Comparison of ENCODE assay signal across 20 mouse cellular contexts in the genomic region with DNA sequence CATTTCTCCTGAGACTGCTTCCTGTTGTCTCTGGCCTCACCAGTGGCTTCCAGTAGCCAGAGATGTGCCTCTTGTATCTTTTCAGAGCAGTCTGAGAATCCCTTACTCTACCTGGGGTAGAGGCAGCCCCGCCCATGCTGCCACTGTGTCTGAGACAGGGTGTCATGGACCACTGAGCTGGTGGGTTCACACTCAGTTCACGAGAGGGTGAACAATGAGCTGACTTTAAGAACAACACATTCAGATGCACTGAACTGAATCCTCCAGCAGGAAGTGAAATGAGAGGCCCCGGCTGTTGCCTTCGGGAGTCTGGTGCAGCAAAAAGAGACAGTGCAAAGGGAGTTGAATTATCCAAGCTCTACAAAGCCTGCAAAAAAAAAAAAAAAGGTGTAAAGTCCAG.
DNase-seq lines count a peak whose midpoint lies in the region; ATAC-seq and TF ChIP-seq lines count a peak whose summit lies in the region.
"Had no signal": no experiment of that assay in that cellular context is flagged by ENCODE, and none has a peak within 500 bp of the region (broad histone marks: within the 10 kb centered on the region; RNA-seq: fewer than 3 reads in every experiment).

No protein-coding gene starts in this region.

- H3K4me2 ChIP-seq in midbrain, postnatal 0 days (ENCODE audit: low read depth, low read length, poor library complexity, severe bottlenecking): no peak overlapping the region
- no peak overlapping the region for H3K4me2 ChIP-seq in kidney, embryonic 15.5 days
- H3K4me2 ChIP-seq: forebrain, embryonic 15.5 days; heart, embryonic 15.5 days; liver, embryonic 11.5 days had no signal

- WGBS in midbrain, embryonic 10.5 days: 32% methylated on average over 4 of the region's 4 CpGs
- 27% methylated on average over 4 of the region's 4 CpGs for WGBS in midbrain, postnatal 0 days
- WGBS in embryonic facial prominence, embryonic 10.5 days: 26% methylated on average over 4 of the region's 4 CpGs
- 12% methylated on average over 4 of the region's 4 CpGs for WGBS in kidney, embryonic 15.5 days

- H3K4me3 ChIP-seq in midbrain, embryonic 10.5 days: no peak overlapping the region
- H3K4me3 ChIP-seq in midbrain, postnatal 0 days (ENCODE audit: low read depth, low read length): no peak overlapping the region
- H3K4me3 ChIP-seq in embryonic facial prominence, embryonic 10.5 days: no peak overlapping the region
- H3K4me3 ChIP-seq in kidney, embryonic 15.5 days (replicated peaks): no peak overlapping the region
- H3K4me3 ChIP-seq: erythroblast, embryonic 14.5 days; forebrain, embryonic 15.5 days; heart, embryonic 15.5 days; megakaryocyte, embryonic 14.5 days had no signal

- TF ChIP-seq CTCF in midbrain, postnatal 0 days (IDR thresholded peaks at IDR 0.05): no peak

- peaks cover 38% of the 10 kb centered on the region for H3K4me1 ChIP-seq in midbrain, embryonic 10.5 days
- no peaks in the 10 kb centered on the region; the same call in none of the 2 replicates for H3K4me1 ChIP-seq in midbrain, postnatal 0 days (ENCODE audit: insufficient read depth, low read length)
- H3K4me1 ChIP-seq in embryonic facial prominence, embryonic 10.5 days: peaks cover 36% of the 10 kb centered on the region
- H3K4me1 ChIP-seq in kidney, embryonic 15.5 days: peaks cover 68% of the 10 kb centered on the region
- H3K4me1 ChIP-seq: forebrain, embryonic 15.5 days; heart, embryonic 15.5 days; megakaryocyte, embryonic 14.5 days had no signal

- no peak for DNase-seq in midbrain, embryonic 10.5 days (ENCODE audit: low spot score)
- no peak for DNase-seq in midbrain, postnatal 0 days (ENCODE audit: low spot score)
- DNase-seq in embryonic facial prominence, embryonic 10.5 days (ENCODE audit: low spot score): peak; percentile 17
- peak; percentile 64 to 79 for DNase-seq in kidney, postnatal 4 days
- DNase-seq in urinary bladder, postnatal 4 days (ENCODE audit: low spot score in 2 of 2): no peak
- DNase-seq: adrenal gland, postnatal 25 days; cerebellum, adult 11-12 months; cerebellum, postnatal 36 days; gastrocnemius, postnatal 36 days; lung, adult 18-20 months; right cerebral cortex, postnatal 4 days had no signal

- H3K9me3 ChIP-seq in midbrain, embryonic 10.5 days (replicated peaks): no peaks in the 10 kb centered on the region
- H3K9me3 ChIP-seq in midbrain, postnatal 0 days (ENCODE audit: low read length): no peaks in the 10 kb centered on the region
- H3K9me3 ChIP-seq in embryonic facial prominence, embryonic 10.5 days: no peaks in the 10 kb centered on the region
- H3K9me3 ChIP-seq in kidney, embryonic 15.5 days (replicated peaks): no peaks in the 10 kb centered on the region
- H3K9me3 ChIP-seq: forebrain, embryonic 15.5 days; heart, embryonic 15.5 days; megakaryocyte, embryonic 14.5 days had no signal

- no peak overlapping the region for H3K9ac ChIP-seq in midbrain, postnatal 0 days (replicated peaks; ENCODE audit: low read length, poor library complexity, severe bottlenecking)
- H3K9ac ChIP-seq in kidney, embryonic 15.5 days: no peak overlapping the region
- H3K9ac ChIP-seq: forebrain, embryonic 15.5 days; heart, embryonic 15.5 days had no signal

- no peaks in the 10 kb centered on the region for H3K36me3 ChIP-seq in midbrain, embryonic 10.5 days
- no peaks in the 10 kb centered on the region for H3K36me3 ChIP-seq in midbrain, postnatal 0 days (ENCODE audit: insufficient read depth, low read length)
- no peaks in the 10 kb centered on the region for H3K36me3 ChIP-seq in embryonic facial prominence, embryonic 10.5 days (replicated peaks)
- H3K36me3 ChIP-seq in kidney, embryonic 15.5 days: no peaks in the 10 kb centered on the region
- H3K36me3 ChIP-seq: forebrain, embryonic 15.5 days; heart, embryonic 15.5 days had no signal

- H3K27me3 ChIP-seq in midbrain, embryonic 10.5 days (ENCODE audit: low read depth, poor library complexity, severe bottlenecking): no peaks in the 10 kb centered on the region
- no peaks in the 10 kb centered on the region for H3K27me3 ChIP-seq in midbrain, postnatal 0 days (ENCODE audit: insufficient read depth, low read length)
- H3K27me3 ChIP-seq in embryonic facial prominence, embryonic 10.5 days (replicated peaks; ENCODE audit: low read depth, poor library complexity, severe bottlenecking): no peaks in the 10 kb centered on the region; the same call in 1 of the 2 replicates
- no peaks in the 10 kb centered on the region for H3K27me3 ChIP-seq in kidney, embryonic 15.5 days
- H3K27me3 ChIP-seq: forebrain, embryonic 15.5 days had no signal

- H3K27ac ChIP-seq in midbrain, embryonic 10.5 days (replicated peaks): peak overlapping the region; percentile 42; the same call in 1 of the 2 replicates
- no peak overlapping the region for H3K27ac ChIP-seq in midbrain, postnatal 0 days (ENCODE audit: low read depth, low read length)
- H3K27ac ChIP-seq in embryonic facial prominence, embryonic 10.5 days (replicated peaks): no peak overlapping the region
- peak overlapping the region; percentile 91 for H3K27ac ChIP-seq in kidney, embryonic 15.5 days
- H3K27ac ChIP-seq: forebrain, embryonic 15.5 days; heart, embryonic 15.5 days; stomach, postnatal 0 days had no signal

- no peak for ATAC-seq in midbrain, postnatal 0 days (ENCODE audit: low FRiP score)
- peak; percentile 95 for ATAC-seq in kidney, embryonic 15.5 days (replicated peaks; ENCODE audit: low FRiP score)
- no peak for ATAC-seq in CD4-positive, CD25-positive, alpha-beta regulatory T cell, adult 4 months
- ATAC-seq: forebrain, embryonic 15.5 days; intestine, postnatal 0 days had no signal

Comparison
In these comparisons a context has a peak if more than half of its experiments do, and no peak if none do; other contexts are left out.
1. H3K27ac ChIP-seq: peak in midbrain, embryonic 10.5 days (single experiment) and kidney, embryonic 15.5 days (single experiment); none in midbrain, postnatal 0 days (single experiment) and embryonic facial prominence, embryonic 10.5 days (single experiment).
2. DNase-seq: peak in embryonic facial prominence, embryonic 10.5 days (single experiment) and kidney, postnatal 4 days (2 of 2); none in midbrain, embryonic 10.5 days (single experiment), midbrain, postnatal 0 days (single experiment) and urinary bladder, postnatal 4 days (0 of 2).